Mouse (Mus musculus) ES-Bruce4 (cell line): Measurements from ENCODE around the gene Pax7.

Source experiments
- CTCF ChIP-seq: IDR thresholded peaks from one replicate; pipeline ENCODE4 v1.8.1; 2011; ENCODE audit warnings: low read depth, low read length
- EP300 ChIP-seq: IDR thresholded peaks from 2 replicates; pipeline ENCODE4 v1.6.1; 2011; ENCODE audit warnings: low read depth, low read length; ENCODE audit not compliant: insufficient read depth
- POLR2A ChIP-seq: IDR thresholded peaks from one replicate; pipeline ENCODE4 v1.8.1; 2011; ENCODE audit warnings: low read length; ENCODE audit not compliant: insufficient read depth

GRCm38 (mm10) chr4:139791168-139791567 lies 42.2 kb downstream of the Pax7 start:
- TF ChIP-seq CTCF (no peak), POLR2A (no peak), EP300 (no peak)
